Mouse (Mus musculus): ENCODE data around the gene Ak1. TPM values are rescaled to one million over a fixed set of nuclear protein-coding genes. Genes with fewer than 3 reads are reported as not detected.

Gene Ak1
- polyA plus RNA-seq, 1 experiment from 2014 or later = 117 TPM

DNA sequence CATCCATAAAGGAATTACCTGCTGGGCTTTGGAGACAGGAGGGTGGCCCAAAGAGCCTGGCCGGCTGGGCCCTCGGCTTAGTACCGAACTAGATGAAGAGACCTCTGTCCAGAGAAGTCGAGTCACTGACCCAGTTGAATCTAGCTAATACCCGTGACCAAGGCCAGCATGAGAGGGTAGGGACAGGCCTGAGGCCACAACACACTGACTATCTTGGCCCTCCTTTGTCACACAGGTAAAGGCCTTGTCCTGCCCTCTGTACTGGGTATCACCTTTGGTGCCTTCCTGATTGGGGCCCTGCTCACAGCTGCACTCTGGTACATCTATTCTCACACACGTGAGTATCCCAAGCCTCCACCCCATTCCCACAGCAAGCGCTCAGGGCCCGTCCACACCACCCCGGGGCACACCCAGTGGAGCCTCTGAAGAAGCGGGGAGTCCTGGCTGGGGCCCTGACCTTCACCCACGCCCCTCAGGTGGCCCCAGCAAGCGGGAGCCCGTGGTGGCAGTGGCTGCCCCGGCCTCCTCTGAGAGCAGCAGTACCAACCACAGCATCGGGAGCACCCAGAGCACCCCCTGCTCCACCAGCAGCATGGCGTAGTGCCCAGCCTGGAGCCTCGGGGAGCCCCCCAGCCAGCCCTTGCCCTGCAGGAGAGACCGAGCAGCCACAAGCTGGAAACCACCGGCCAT, 59.5 kb downstream of the Ak1 start:
- 77% methylated on average over 19 of the region's 19 CpGs for WGBS
- ATAC-seq = no peak; the same call in 1 of the 2 replicates
- H3K9me3 ChIP-seq (ENCODE audit: control insufficient read depth, low read length) = no peaks in the 10 kb centered on the region
- no peak overlapping the region for H3K27ac ChIP-seq (ENCODE audit: low read depth, low read length)
- H3K36me3 ChIP-seq (ENCODE audit: control insufficient read depth, insufficient read depth, low read length) = peaks cover 20% of the 10 kb centered on the region; the same call in 1 of the 2 replicates
- no peak overlapping the region for H3K9ac ChIP-seq (ENCODE audit: low read depth, low read length)
- peaks cover 4% of the 10 kb centered on the region for H3K4me1 ChIP-seq (ENCODE audit: control insufficient read depth, insufficient read depth, low read depth, low read length)
- H3K4me2 ChIP-seq (ENCODE audit: low read length) = no peak overlapping the region
- no peaks in the 10 kb centered on the region for H3K27me3 ChIP-seq (replicated peaks; ENCODE audit: control insufficient read depth, insufficient read depth, low read length)
- no peak overlapping the region for H3K4me3 ChIP-seq (ENCODE audit: low read length)

DNA sequence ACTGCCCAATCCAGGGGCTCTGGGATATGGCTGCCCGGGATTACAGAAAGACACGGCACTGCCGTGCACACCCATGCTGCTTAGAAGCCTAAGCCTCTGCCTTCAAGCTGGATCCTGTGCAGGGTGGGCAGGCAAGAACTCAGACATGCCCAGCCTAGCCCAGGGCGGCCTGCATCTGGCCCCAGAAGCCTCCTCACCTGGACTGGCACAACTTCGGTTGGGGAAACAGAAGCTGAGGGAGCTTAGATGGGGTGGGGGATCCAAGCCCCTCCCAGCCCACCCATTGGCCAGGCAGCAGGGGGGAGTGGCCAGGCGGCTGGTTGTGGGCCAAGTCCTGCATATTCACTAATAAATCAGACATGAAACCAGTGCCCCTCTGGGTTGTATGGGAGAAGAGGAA, 60.2 kb downstream of the Ak1 start:
- Histone ChIP-seq H3K4me1 (ENCODE audit: control insufficient read depth, insufficient read depth, low read depth, low read length) (peaks cover 4% of the 10 kb centered on the region), H3K27ac (ENCODE audit: low read depth, low read length) (no peak overlapping the region), H3K9me3 (ENCODE audit: control insufficient read depth, low read length) (no peaks in the 10 kb centered on the region), H3K36me3 (ENCODE audit: control insufficient read depth, insufficient read depth, low read length) (peaks cover 24% of the 10 kb centered on the region), H3K9ac (ENCODE audit: low read depth, low read length) (no peak overlapping the region), H3K27me3 (replicated peaks; ENCODE audit: control insufficient read depth, insufficient read depth, low read length) (no peaks in the 10 kb centered on the region), H3K4me3 (ENCODE audit: low read length) (no peak overlapping the region), H3K4me2 (ENCODE audit: low read length) (no peak overlapping the region)
- 64% methylated on average over 6 of the region's 6 CpGs for WGBS
- no peak for ATAC-seq

DNA sequence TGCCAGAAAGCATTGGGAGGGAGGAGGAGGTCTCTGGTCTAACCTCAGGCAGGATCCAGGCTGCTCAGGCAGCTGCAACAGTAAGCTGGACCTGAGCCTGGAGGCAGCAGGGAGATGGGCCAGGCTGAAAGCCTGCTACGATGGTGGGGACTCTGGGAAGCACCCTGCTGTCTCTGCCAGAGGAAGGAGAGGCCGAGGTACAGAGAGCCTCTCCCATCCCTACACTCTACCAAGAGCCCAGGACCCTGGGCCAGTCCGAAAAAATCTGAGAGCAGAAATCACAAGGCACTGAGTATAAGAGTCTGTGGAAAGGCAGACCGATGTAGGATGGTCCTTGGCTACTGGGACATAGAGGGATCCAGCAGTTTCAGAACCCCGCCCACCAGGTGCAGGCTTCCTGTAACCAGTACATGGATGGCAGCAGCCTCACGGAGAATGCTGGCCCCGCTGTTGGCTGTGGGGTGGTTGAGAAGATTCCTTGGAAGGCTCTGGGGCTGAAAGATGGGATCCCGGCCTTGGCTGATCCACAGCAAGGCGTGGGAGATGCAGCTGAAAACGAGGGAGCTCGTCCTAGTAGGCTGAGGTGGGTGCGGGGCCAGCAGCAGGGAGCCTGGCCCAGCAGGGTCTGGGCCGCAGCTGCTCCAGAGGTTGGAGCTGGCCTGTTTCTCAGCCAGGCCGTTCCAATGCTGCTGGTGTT, 61.3 kb downstream of the Ak1 start:
- WGBS = 80% methylated on average over 14 of the region's 14 CpGs
- Histone ChIP-seq H3K27me3 (replicated peaks; ENCODE audit: control insufficient read depth, insufficient read depth, low read length) (no peaks in the 10 kb centered on the region), H3K9me3 (ENCODE audit: control insufficient read depth, low read length) (no peaks in the 10 kb centered on the region), H3K36me3 (ENCODE audit: control insufficient read depth, insufficient read depth, low read length) (peaks cover 34% of the 10 kb centered on the region), H3K4me3 (ENCODE audit: low read length) (no peak overlapping the region), H3K4me2 (ENCODE audit: low read length) (no peak overlapping the region), H3K27ac (ENCODE audit: low read depth, low read length) (no peak overlapping the region), H3K9ac (ENCODE audit: low read depth, low read length) (no peak overlapping the region), H3K4me1 (ENCODE audit: control insufficient read depth, insufficient read depth, low read depth, low read length) (peaks cover 4% of the 10 kb centered on the region)
- no peak for ATAC-seq

DNA sequence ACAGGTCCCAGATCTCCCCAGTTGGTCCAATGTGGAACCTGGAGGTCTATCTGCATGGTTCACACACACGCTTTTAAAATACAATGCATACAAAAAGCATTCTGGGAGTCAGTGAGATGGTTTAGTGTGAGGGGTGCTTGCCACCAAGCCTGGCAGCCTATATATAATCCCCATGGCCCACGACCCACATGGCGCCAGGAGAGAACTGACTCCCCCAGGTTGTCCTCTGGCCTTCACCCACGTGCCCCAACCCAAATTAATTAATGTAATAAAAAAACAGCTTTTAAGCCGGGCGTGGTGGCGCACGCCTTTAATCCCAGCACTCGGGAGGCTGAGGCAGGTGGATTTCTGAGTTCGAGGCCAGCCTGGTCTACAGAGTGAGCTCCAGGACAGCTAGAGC, 62.1 kb downstream of the Ak1 start:
- Histone ChIP-seq H3K9ac (ENCODE audit: low read depth, low read length) (no peak overlapping the region), H3K4me3 (ENCODE audit: low read length) (no peak overlapping the region), H3K4me1 (ENCODE audit: control insufficient read depth, insufficient read depth, low read depth, low read length) (peaks cover 4% of the 10 kb centered on the region), H3K27me3 (replicated peaks; ENCODE audit: control insufficient read depth, insufficient read depth, low read length) (no peaks in the 10 kb centered on the region), H3K4me2 (ENCODE audit: low read length) (no peak overlapping the region), H3K27ac (ENCODE audit: low read depth, low read length) (no peak overlapping the region), H3K9me3 (ENCODE audit: control insufficient read depth, low read length) (no peaks in the 10 kb centered on the region), H3K36me3 (ENCODE audit: control insufficient read depth, insufficient read depth, low read length) (peaks cover 34% of the 10 kb centered on the region)
- WGBS = 90% methylated on average over 10 of the region's 10 CpGs
- no peak for ATAC-seq

MicroRNA genes within 50 kb of the gene (microRNA counts, 519-probe panel; counts per million panel counts)
- microRNA mmu-miR-1954 = not detected

Small RNA genes within 50 kb of the gene (microRNA-seq; reads per million reads assigned to microRNA genes)
- gene Gm47291 (not detected), gene Mir1954 (not detected)

Other genes starting within 250 kb of the Ak1 start
- 161 and 196 TPM in 2 replicates for gene 1110008P14Rik, start 239.8 kb upstream of the Ak1 start, polyA plus RNA-seq (2015; fragmentation: Nextera tagmentation; extraction: Ambion mirVana)
- 0.76 and 0.93 TPM in 2 replicates for gene Lcn2, start 233.5 kb upstream of the Ak1 start, polyA plus RNA-seq (2015; fragmentation: Nextera tagmentation; extraction: Ambion mirVana)
- 56.4 and 59.8 TPM in 2 replicates for gene Ptges2, start 225.9 kb upstream of the Ak1 start, polyA plus RNA-seq (2015; fragmentation: Nextera tagmentation; extraction: Ambion mirVana)
- gene Naif1, start 171.3 kb upstream of the Ak1 start, polyA plus RNA-seq (2015; fragmentation: Nextera tagmentation; extraction: Ambion mirVana) = 5.1 and 5.2 TPM in 2 replicates
- gene Slc25a25, start 170.3 kb upstream of the Ak1 start, polyA plus RNA-seq (2015; fragmentation: Nextera tagmentation; extraction: Ambion mirVana) = 55.0 and 60.6 TPM in 2 replicates
- 7.3 and 7.9 TPM in 2 replicates for gene Fam102a, start 86.4 kb upstream of the Ak1 start, polyA plus RNA-seq (2015; fragmentation: Nextera tagmentation; extraction: Ambion mirVana)
- gene Dpm2, start 50.9 kb upstream of the Ak1 start, polyA plus RNA-seq (2015; fragmentation: Nextera tagmentation; extraction: Ambion mirVana) = 142 and 150 TPM in 2 replicates
- gene Pip5kl1, start 47.0 kb upstream of the Ak1 start, polyA plus RNA-seq (2015; fragmentation: Nextera tagmentation; extraction: Ambion mirVana) = 16.9 and 20.4 TPM in 2 replicates
- gene 9430097D07Rik, start 46.1 kb upstream of the Ak1 start, polyA plus RNA-seq (2015; fragmentation: Nextera tagmentation; extraction: Ambion mirVana) = 0.72 and 1.6 TPM in 2 replicates
- 49.6 and 54.3 TPM in 2 replicates for gene St6galnac4, start 34.7 kb upstream of the Ak1 start, polyA plus RNA-seq (2015; fragmentation: Nextera tagmentation; extraction: Ambion mirVana)
- gene St6galnac6, start 22.0 kb upstream of the Ak1 start, polyA plus RNA-seq (2015; fragmentation: Nextera tagmentation; extraction: Ambion mirVana) = 29.5 and 35.4 TPM in 2 replicates
- 34.2 and 39.5 TPM in 2 replicates for gene Eng, start 24.8 kb downstream of the Ak1 start, polyA plus RNA-seq (2015; fragmentation: Nextera tagmentation; extraction: Ambion mirVana)
- 20.2 and 20.9 TPM in 2 replicates for gene Fpgs, start 82.4 kb downstream of the Ak1 start, polyA plus RNA-seq (2015; fragmentation: Nextera tagmentation; extraction: Ambion mirVana)
- gene Cdk9, start 91.3 kb downstream of the Ak1 start, polyA plus RNA-seq (2015; fragmentation: Nextera tagmentation; extraction: Ambion mirVana) = 63.6 and 69.4 TPM in 2 replicates
- gene Sh2d3c, start 99.3 kb downstream of the Ak1 start, polyA plus RNA-seq (2015; fragmentation: Nextera tagmentation; extraction: Ambion mirVana) = 58.5 and 58.6 TPM in 2 replicates
- gene 6330409D20Rik, start 119.3 kb downstream of the Ak1 start, polyA plus RNA-seq (2015; fragmentation: Nextera tagmentation; extraction: Ambion mirVana) = 2.6 and 3.4 TPM in 2 replicates
- gene Tor2a, start 135.5 kb downstream of the Ak1 start, polyA plus RNA-seq (2015; fragmentation: Nextera tagmentation; extraction: Ambion mirVana) = 50.8 and 56.9 TPM in 2 replicates
- 0.53 and 0.60 TPM in 2 replicates for gene Ttc16, start 153.9 kb downstream of the Ak1 start, polyA plus RNA-seq (2015; fragmentation: Nextera tagmentation; extraction: Ambion mirVana)
- gene Ptrh1, start 154.0 kb downstream of the Ak1 start, polyA plus RNA-seq (2015; fragmentation: Nextera tagmentation; extraction: Ambion mirVana) = 6.5 and 6.8 TPM in 2 replicates
- 0.75 and 1.1 TPM in 2 replicates for gene Cfap157, start 162.7 kb downstream of the Ak1 start, polyA plus RNA-seq (2015; fragmentation: Nextera tagmentation; extraction: Ambion mirVana)
- 357 and 362 TPM in 2 replicates for gene Stxbp1, start 225.5 kb downstream of the Ak1 start, polyA plus RNA-seq (2015; fragmentation: Nextera tagmentation; extraction: Ambion mirVana)